Mouse (Mus musculus): ENCODE data around the gene Dut. TPM values are rescaled to one million over a fixed set of nuclear protein-coding genes. Genes with fewer than 3 reads are reported as not detected.

Gene Dut
- total and polyA plus RNA-seq, 3 experiments = 146 to 331 (median 276) TPM

Other genes with a start within 250 kb of the Dut start
- gene Slc24a5, start 179.1 kb upstream of the Dut start, total RNA-seq (2012; rRNA removed) = 0.69 and 0.75 TPM in 2 replicates
- gene Slc24a5, start 179.1 kb upstream of the Dut start, polyA plus RNA-seq (2012; ENCODE audit: insufficient read depth in 1 of 2, insufficient read length in 2 of 2, low read depth in 1 of 2, low replicate concordance in 2 of 2, missing spikeins in 1 of 2) = 1 to 10 TPM in 1 of 2 experiments, not detected in 1; 2.9 TPM
- 38.6 and 42.8 TPM in 2 replicates for gene Myef2, start 123.5 kb upstream of the Dut start, total RNA-seq (2012; rRNA removed)
- gene Myef2, start 123.5 kb upstream of the Dut start, polyA plus RNA-seq (2012; ENCODE audit: insufficient read depth in 1 of 2, insufficient read length in 2 of 2, low read depth in 1 of 2, low replicate concordance in 2 of 2, missing spikeins in 1 of 2) = 10 to 100 TPM in 1 of 2 experiments, not detected in 1; 84.4 TPM
- not detected in 2 replicates for gene Ctxn2, start 110.5 kb upstream of the Dut start, total RNA-seq (2012; rRNA removed)
- gene Ctxn2, start 110.5 kb upstream of the Dut start, polyA plus RNA-seq (2012; ENCODE audit: insufficient read depth in 1 of 2, insufficient read length in 2 of 2, low read depth in 1 of 2, low replicate concordance in 2 of 2, missing spikeins in 1 of 2) = not detected
- gene Slc12a1, start 94.7 kb upstream of the Dut start, total RNA-seq (2012; rRNA removed) = not detected in 2 replicates
- gene Slc12a1, start 94.7 kb upstream of the Dut start, polyA plus RNA-seq (2012; ENCODE audit: insufficient read depth in 1 of 2, insufficient read length in 2 of 2, low read depth in 1 of 2, low replicate concordance in 2 of 2, missing spikeins in 1 of 2) = not detected